Comparison of ENCODE assay signal across 9 mouse cellular contexts in the genomic region with DNA sequence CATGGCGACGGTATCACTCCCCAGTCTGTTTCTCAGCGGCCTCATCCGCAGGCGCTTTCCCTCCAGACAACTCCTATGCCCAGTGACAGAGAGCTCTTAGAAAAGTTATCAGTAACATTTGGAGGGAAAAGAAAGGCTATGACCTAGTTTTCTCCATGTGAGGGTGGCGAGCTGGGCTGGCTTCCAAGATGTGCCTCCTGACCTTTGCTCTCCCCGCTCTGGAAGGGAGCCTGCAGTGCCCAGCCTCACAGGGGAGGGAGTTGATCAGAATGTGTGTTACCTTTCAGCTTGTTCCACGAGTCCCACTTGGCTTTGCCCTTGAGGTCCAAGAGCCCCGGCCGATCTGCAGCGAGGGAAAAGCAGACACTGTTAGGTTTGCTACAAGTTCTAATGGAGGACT. TPM values are rescaled to one million over a fixed set of nuclear protein-coding genes. Genes with fewer than 3 reads are reported as not detected.
DNase-seq lines count a peak whose midpoint lies in the region; ATAC-seq and TF ChIP-seq lines count a peak whose summit lies in the region.
"Had no signal": no experiment of that assay in that cellular context is flagged by ENCODE, and none has a peak within 500 bp of the region (broad histone marks: within the 10 kb centered on the region; RNA-seq: fewer than 3 reads in every experiment).

No protein-coding gene starts in this region.

- H3K4me3 ChIP-seq in kidney, embryonic 14.5 days (ENCODE audit: low read length): no peak overlapping the region
- no peak overlapping the region for H3K4me3 ChIP-seq in heart, embryonic 13.5 days
- H3K4me3 ChIP-seq in liver, postnatal 0 days (ENCODE audit: low read depth, low read length): no peak overlapping the region
- H3K4me3 ChIP-seq: erythroblast, embryonic 14.5 days had no signal

- peaks cover 40% of the 10 kb centered on the region for H3K36me3 ChIP-seq in kidney, embryonic 14.5 days (ENCODE audit: control insufficient read depth, insufficient read depth, low read length)
- H3K36me3 ChIP-seq in heart, embryonic 13.5 days: peaks cover 80% of the 10 kb centered on the region
- peaks cover 61% of the 10 kb centered on the region for H3K36me3 ChIP-seq in liver, postnatal 0 days (replicated peaks; ENCODE audit: insufficient read depth, low read length)

- H3K4me2 ChIP-seq in kidney, embryonic 14.5 days (replicated peaks; ENCODE audit: low read depth, low read length): no peak overlapping the region
- no peak overlapping the region for H3K4me2 ChIP-seq in heart, embryonic 13.5 days
- peak overlapping the region; percentile 96; the same call in 1 of the 2 replicates for H3K4me2 ChIP-seq in liver, postnatal 0 days (ENCODE audit: low read depth, low read length)

- no peak overlapping the region for H3K9ac ChIP-seq in kidney, embryonic 14.5 days (ENCODE audit: low read depth, low read length)
- 0 out of 2 replicates have a peak overlapping the region, but pooled peaks have one; percentile 50 for H3K9ac ChIP-seq in heart, embryonic 13.5 days
- no peak overlapping the region for H3K9ac ChIP-seq in liver, postnatal 0 days (replicated peaks)

- no peaks in the 10 kb centered on the region for H3K27me3 ChIP-seq in kidney, embryonic 14.5 days (ENCODE audit: control insufficient read depth, insufficient read depth, low read length)
- no peaks in the 10 kb centered on the region for H3K27me3 ChIP-seq in heart, embryonic 13.5 days (replicated peaks)
- no peaks in the 10 kb centered on the region for H3K27me3 ChIP-seq in liver, postnatal 0 days (ENCODE audit: insufficient read depth, low read length)

- no peak overlapping the region for H3K27ac ChIP-seq in kidney, embryonic 14.5 days (ENCODE audit: low read depth, low read length)
- H3K27ac ChIP-seq in heart, embryonic 13.5 days (replicated peaks): peak overlapping the region; percentile 81
- H3K27ac ChIP-seq in liver, postnatal 0 days (ENCODE audit: low read depth): peak overlapping the region; percentile 75

- no peak for TF ChIP-seq EP300 in liver, postnatal 0 days (IDR thresholded peaks at IDR 0.05; ENCODE audit: low read depth)

- H3K4me1 ChIP-seq in kidney, embryonic 14.5 days (ENCODE audit: control insufficient read depth, insufficient read depth, low read length): peaks cover 12% of the 10 kb centered on the region
- H3K4me1 ChIP-seq in heart, embryonic 13.5 days: peaks cover 49% of the 10 kb centered on the region
- peaks cover 9% of the 10 kb centered on the region; the same call in 1 of the 2 replicates for H3K4me1 ChIP-seq in liver, postnatal 0 days (ENCODE audit: insufficient read depth)

- ATAC-seq in kidney, embryonic 14.5 days (ENCODE audit: low FRiP score, low TSS enrichment): no peak
- ATAC-seq in heart, embryonic 13.5 days (ENCODE audit: extremely low read depth, insufficient number of reproducible peaks, low FRiP score, low TSS enrichment): no peak
- ATAC-seq in liver, postnatal 0 days: peak; percentile 16; the same call in 1 of the 2 replicates
- ATAC-seq in CD4-positive, CD25-positive, alpha-beta regulatory T cell, adult 4 months: no peak

- peak; percentile 78 for DNase-seq in kidney, adult 18-20 months
- peak; percentile 73 for DNase-seq in brain, adult 2 months (ENCODE audit: low read depth, low spot score)
- DNase-seq in liver, postnatal 0 days: peak; percentile 77
- DNase-seq in embryo, embryonic 10.5 days (ENCODE audit: low spot score): no peak
- no peak for DNase-seq in frontal cortex, postnatal 14 days (ENCODE audit: low spot score in 2 of 2)

- peaks cover 10% of the 10 kb centered on the region for H3K9me3 ChIP-seq in kidney, embryonic 14.5 days (ENCODE audit: control insufficient read depth, low read length)
- peaks cover 7% of the 10 kb centered on the region for H3K9me3 ChIP-seq in heart, embryonic 13.5 days
- H3K9me3 ChIP-seq in liver, postnatal 0 days (ENCODE audit: low read length): no peaks in the 10 kb centered on the region

- TF ChIP-seq CTCF in liver, postnatal 0 days (IDR thresholded peaks at IDR 0.05; ENCODE audit: low read depth): no peak

- WGBS in kidney, embryonic 14.5 days: 91% methylated on average over 11 of the region's 11 CpGs
- 56% methylated on average over 11 of the region's 11 CpGs for WGBS in heart, embryonic 13.5 days
- 63% methylated on average over 11 of the region's 11 CpGs for WGBS in liver, postnatal 0 days (ENCODE audit: insufficient replicate concordance)

RNA-seq across cellular contexts. Expression of gene Dbi, which starts 4.8 kb away (rescaled TPM):
- polyA plus RNA-seq in kidney, embryonic 14.5 days (2014; fragmentation: Nextera tagmentation; extraction: Ambion mirVana): 571 and 767 TPM in 2 replicates
- polyA plus RNA-seq in heart, embryonic 13.5 days (2015; fragmentation: Nextera tagmentation; extraction: Ambion mirVana): 621 and 734 TPM in 2 replicates
- polyA plus RNA-seq in liver, postnatal 0 days (2015; fragmentation: Nextera tagmentation; extraction: Ambion mirVana): 2,261 and 2,342 TPM in 2 replicates
- polyA plus RNA-seq in CD4-positive, CD25-positive, alpha-beta regulatory T cell, adult 4 months (2017; shearing (Covaris generic)): 100 to 1,000 TPM; 123 to 132 TPM

RNA-seq across cellular contexts. Expression of gene 3110009E18Rik, which starts 4.9 kb away (rescaled TPM):
- 22.2 and 31.9 TPM in 2 replicates for polyA plus RNA-seq in kidney, embryonic 14.5 days (2014; fragmentation: Nextera tagmentation; extraction: Ambion mirVana)
- polyA plus RNA-seq in heart, embryonic 13.5 days (2015; fragmentation: Nextera tagmentation; extraction: Ambion mirVana): 11.7 and 12.0 TPM in 2 replicates
- 5.1 and 5.5 TPM in 2 replicates for polyA plus RNA-seq in liver, postnatal 0 days (2015; fragmentation: Nextera tagmentation; extraction: Ambion mirVana)
- polyA plus RNA-seq in CD4-positive, CD25-positive, alpha-beta regulatory T cell, adult 4 months (2017; shearing (Covaris generic)): 10 to 100 TPM; 21.6 to 30.4 TPM
- polyA plus RNA-seq: erythroblast, embryonic 14.5 days had no signal

RNA-seq across cellular contexts. Expression of gene Tmem37, which starts 42.2 kb away (rescaled TPM):
- polyA plus RNA-seq in kidney, embryonic 14.5 days (2014; fragmentation: Nextera tagmentation; extraction: Ambion mirVana): 40.5 and 44.1 TPM in 2 replicates
- polyA plus RNA-seq in heart, embryonic 13.5 days (2015; fragmentation: Nextera tagmentation; extraction: Ambion mirVana): 14.7 and 16.6 TPM in 2 replicates
- 194 and 201 TPM in 2 replicates for polyA plus RNA-seq in liver, postnatal 0 days (2015; fragmentation: Nextera tagmentation; extraction: Ambion mirVana)
- polyA plus RNA-seq in CD4-positive, CD25-positive, alpha-beta regulatory T cell, adult 4 months (2017; shearing (Covaris generic)): 1 to 10 TPM in 1 of 2 experiments, under 1 TPM in 1; 0.98 to 2.2 TPM

Comparison
In these comparisons a context has a peak if more than half of its experiments do, and no peak if none do; other contexts are left out.
1. DNase-seq: peak in kidney, adult 18-20 months (single experiment), brain, adult 2 months (single experiment) and liver, postnatal 0 days (single experiment); none in embryo, embryonic 10.5 days (single experiment) and frontal cortex, postnatal 14 days (0 of 2).